Mouse (Mus musculus) bone marrow, adult 2 months (tissue): ENCODE data around the gene Akt2.

Source experiments
- CTCF ChIP-seq: fragments of 200-500 bp; IDR thresholded peaks from 2 replicates; pipeline ENCODE4 v1.5.1; 2011; ENCODE audit warnings: low read length, control low read depth; ENCODE audit not compliant: control insufficient read depth, insufficient read depth
- POLR2A ChIP-seq: fragments of 200-500 bp; IDR thresholded peaks from 2 replicates; pipeline ENCODE4 v1.6.1; 2011; ENCODE audit warnings: low read depth, mild to moderate bottlenecking, control low read depth, low read length, borderline replicate concordance; ENCODE audit not compliant: control insufficient read depth

GRCm38 (mm10) chr7:27688815-27689612, 97.7 kb downstream of the Akt2 start, which contains the start of gene Zfp607b:
- no peak for TF ChIP-seq CTCF
- TF ChIP-seq POLR2A = no peak
